Mouse (Mus musculus) left cerebral cortex, postnatal 25 days (tissue): ENCODE measurements around the gene Chid1. TPM values are rescaled to one million over a fixed set of nuclear protein-coding genes. Genes with fewer than 3 reads are reported as not detected.

Experiments
- DNase-seq, 2 experiments: peaks; one replicate each; pipeline ENCODE4 v3.0.0; 2022; ENCODE audit warnings: low spot score in 2 of 2, mixed read lengths in 1 of 2
- intact Hi-C: fragments of 180-260 bp; cut with DNase I; formaldehyde crosslinking; loops from one replicate; pipeline ENCODE4 v1.15.1; 2025
- total RNA-seq, 2 experiments: library from RNA; stranded (reverse); gene quantifications; 2 replicates each; pipeline ENCODE4 v1.2.3; 2021

Chid1 gene
- total RNA-seq, 2 experiments from 2014 or later = 66.7 to 68.0 TPM

- intact Hi-C loops = no loop called here
- DNase-seq = no peak
Observed at GRCm38 (mm10) chr7:141483114-141483653, 56.5 kb downstream of the Chid1 start.

GRCm38 (mm10) chr7:141482531-141483024 is 57.1 kb downstream of the Chid1 start:
- DNase-seq = no peak
- intact Hi-C loops = no loop called here

GRCm38 (mm10) chr7:141481498-141482401 is 57.9 kb downstream of the Chid1 start:
- DNase-seq = peak; percentile 52 to 69
- intact Hi-C loops = loop anchor here (1.0 to 2.0 kb wide), 2 partner anchors 44 to 185 kb away; no protein-coding TSS in a partner anchor

GRCm38 (mm10) chr7:141480842-141481497 is 58.7 kb downstream of the Chid1 start:
- DNase-seq = peak; percentile 80 to 87
- intact Hi-C loops = loop anchor here (1.0 to 2.0 kb wide), 2 partner anchors 44 to 186 kb away; no protein-coding TSS in a partner anchor

GRCm38 (mm10) chr7:141478270-141478748 is 61.3 kb downstream of the Chid1 start:
- intact Hi-C loops = no loop called here
- no peak for DNase-seq

- DNase-seq = no peak
- intact Hi-C loops = no loop called here
Observed at GRCm38 (mm10) chr7:141477578-141478269, 61.9 kb downstream of the Chid1 start.

- no peak for DNase-seq
- intact Hi-C loops = no loop called here
Observed at GRCm38 (mm10) chr7:141476981-141477370, 62.7 kb downstream of the Chid1 start.

GRCm38 (mm10) chr7:141476226-141476980 is 63.3 kb downstream of the Chid1 start:
- intact Hi-C loops = no loop called here
- DNase-seq = peak in 1 of 2 experiments; percentile 70

- intact Hi-C loops = no loop called here
- no peak for DNase-seq
Observed at GRCm38 (mm10) chr7:141475805-141476158, 63.9 kb downstream of the Chid1 start.

GRCm38 (mm10) chr7:141475011-141475804 is 64.4 kb downstream of the Chid1 start, which contains the start of the genes Polr2l and Tspan4:
Gene Polr2l, minus strand, starts transcription at chr7:141475132.
Gene Tspan4, plus strand, starts transcription at chr7:141475240.
- peak; percentile 85 to 87 for DNase-seq
- intact Hi-C loops = no loop called here

- intact Hi-C loops = no loop called here
Observed at GRCm38 (mm10) chr7:141474160-141474559, 65.5 kb downstream of the Chid1 start.

GRCm38 (mm10) chr7:141472763-141473162 is 66.9 kb downstream of the Chid1 start:
- no peak for DNase-seq
- intact Hi-C loops = no loop called here

More at GRCm38 (mm10) chr7:141474160-141474559, 65.5 kb downstream of the Chid1 start:
- DNase-seq = no peak

- DNase-seq = no peak
- intact Hi-C loops = no loop called here
Observed at GRCm38 (mm10) chr7:141472226-141472625, 67.4 kb downstream of the Chid1 start.

GRCm38 (mm10) chr7:141471236-141471635 is 68.4 kb downstream of the Chid1 start:
- no peak for DNase-seq

GRCm38 (mm10) chr7:141470637-141470944 is 69.1 kb downstream of the Chid1 start:
- intact Hi-C loops = no loop called here
- no peak for DNase-seq

More at GRCm38 (mm10) chr7:141471236-141471635, 68.4 kb downstream of the Chid1 start:
- intact Hi-C loops = no loop called here

GRCm38 (mm10) chr7:141469901-141470636 is 69.6 kb downstream of the Chid1 start:
- intact Hi-C loops = no loop called here
- DNase-seq = no peak

GRCm38 (mm10) chr7:141469352-141469751 is 70.3 kb downstream of the Chid1 start:
- no peak for DNase-seq
- intact Hi-C loops = no loop called here
